Mouse (Mus musculus): ENCODE results near the gene B4galnt1. TPM values are rescaled to one million over a fixed set of nuclear protein-coding genes. Genes with fewer than 3 reads are reported as not detected.
A peak's percentile ranks its signal among the peaks of the same experiment; 100 is the strongest.

B4galnt1 gene
- polyA plus RNA-seq, 1 experiment from 2014 or later = 19.9 TPM

DNA sequence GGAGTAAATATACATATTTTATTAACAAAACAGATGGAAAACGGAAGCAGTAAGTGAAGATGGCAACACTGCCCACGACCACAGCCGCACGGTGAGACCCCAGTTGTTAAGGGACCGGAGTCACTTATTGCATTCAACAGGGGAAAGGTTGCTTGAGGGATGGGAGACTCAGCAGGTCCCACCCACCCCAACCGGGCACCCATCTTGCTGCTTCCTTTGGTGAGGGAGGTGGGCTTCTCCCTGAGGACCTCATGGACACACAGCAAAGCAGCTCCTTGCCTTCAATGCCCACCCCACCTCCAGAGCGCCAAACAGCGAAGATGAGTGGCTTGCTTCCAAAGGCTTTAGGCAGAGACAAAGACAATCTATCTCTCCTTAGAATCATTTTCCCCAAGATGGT lies 32.1 kb downstream of the B4galnt1 start:
- peaks cover 19% of the 10 kb centered on the region for H3K4me1 ChIP-seq (ENCODE audit: control insufficient read depth, insufficient read depth, low read length)
- no peak overlapping the region for H3K27ac ChIP-seq (ENCODE audit: low read depth, low read length)
- WGBS = 92% methylated on average over 8 of the region's 8 CpGs
- peaks cover 11% of the 10 kb centered on the region for H3K36me3 ChIP-seq (ENCODE audit: control insufficient read depth, insufficient read depth, low read length)
- no peak overlapping the region for H3K4me3 ChIP-seq (ENCODE audit: low read depth, low read length)
- DNase-seq (ENCODE audit: low spot score) (no peak), ATAC-seq (ENCODE audit: insufficient read depth, low FRiP score, low TSS enrichment) (no peak)
- H3K9ac ChIP-seq (ENCODE audit: low read length) = no peak overlapping the region
- H3K9me3 ChIP-seq (ENCODE audit: control insufficient read depth, low read length) = no peaks in the 10 kb centered on the region
- no peaks in the 10 kb centered on the region for H3K27me3 ChIP-seq (ENCODE audit: control insufficient read depth, insufficient read depth, low read length)
- H3K4me2 ChIP-seq (ENCODE audit: low read depth) = no peak overlapping the region

DNA sequence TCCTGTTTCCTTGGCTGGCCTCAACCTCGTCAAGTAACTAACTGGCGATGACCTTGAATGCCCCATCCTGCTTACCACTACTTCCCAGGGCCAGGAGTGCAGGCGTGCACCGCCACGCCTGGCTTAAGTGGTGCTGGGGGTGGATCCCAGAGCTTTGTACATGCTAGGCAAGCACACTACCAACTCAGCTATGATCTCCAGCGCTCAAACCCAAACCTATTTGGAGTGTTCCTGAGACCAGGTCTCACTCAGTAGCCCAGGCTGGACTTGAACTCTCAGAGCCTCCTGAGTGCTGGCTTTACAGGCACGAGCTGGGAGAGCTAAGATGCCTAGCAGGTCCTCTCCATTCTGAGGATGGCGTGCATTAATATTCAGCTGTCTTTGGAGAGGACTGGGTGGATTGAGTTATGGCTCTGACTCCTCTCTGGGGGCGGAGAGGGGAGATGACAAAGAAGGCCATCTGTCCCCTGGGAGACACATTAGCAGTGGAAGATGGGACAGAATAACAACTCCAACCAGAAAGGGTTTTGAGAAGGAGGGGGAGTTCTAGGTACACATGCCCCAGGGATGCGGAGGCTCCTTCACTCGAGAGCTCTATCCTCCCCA lies 32.6 kb downstream of the B4galnt1 start:
- H3K4me1 ChIP-seq (ENCODE audit: control insufficient read depth, insufficient read depth, low read length) = peaks cover 19% of the 10 kb centered on the region
- H3K27me3 ChIP-seq (ENCODE audit: control insufficient read depth, insufficient read depth, low read length) = no peaks in the 10 kb centered on the region
- 75% methylated on average over 11 of the region's 11 CpGs for WGBS
- H3K4me3 ChIP-seq (ENCODE audit: low read depth, low read length) = no peak overlapping the region
- no peak overlapping the region for H3K9ac ChIP-seq (ENCODE audit: low read length)
- peaks cover 8% of the 10 kb centered on the region for H3K36me3 ChIP-seq (ENCODE audit: control insufficient read depth, insufficient read depth, low read length)
- no peak overlapping the region for H3K4me2 ChIP-seq (ENCODE audit: low read depth)
- ATAC-seq (ENCODE audit: insufficient read depth, low FRiP score, low TSS enrichment) (no peak), DNase-seq (ENCODE audit: low spot score) (no peak)
- no peak overlapping the region for H3K27ac ChIP-seq (ENCODE audit: low read depth, low read length)
- no peaks in the 10 kb centered on the region for H3K9me3 ChIP-seq (ENCODE audit: control insufficient read depth, low read length)

DNA sequence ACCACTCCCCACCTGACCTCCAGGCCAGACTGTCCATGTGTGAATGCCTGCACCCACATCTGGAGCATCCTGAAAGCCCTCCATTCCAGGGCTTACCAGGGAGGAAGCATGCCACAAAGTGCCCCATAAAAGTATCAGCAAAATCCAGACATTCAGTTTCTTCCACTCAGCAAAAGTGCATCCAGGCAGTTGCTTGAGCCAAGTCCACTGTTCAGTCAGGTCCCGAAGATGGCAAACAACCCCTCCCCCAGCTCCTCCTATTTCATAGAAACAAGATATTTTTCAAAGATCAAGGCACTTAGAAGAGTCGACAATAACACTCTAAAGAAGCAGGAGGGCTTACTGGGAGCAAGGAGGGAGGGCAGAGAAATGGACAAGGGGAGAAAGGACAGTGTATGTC lies 33.5 kb downstream of the B4galnt1 start:
- H3K4me3 ChIP-seq (ENCODE audit: low read depth, low read length) = no peak overlapping the region
- DNase-seq (ENCODE audit: low spot score) (no peak), ATAC-seq (ENCODE audit: insufficient read depth, low FRiP score, low TSS enrichment) (no peak)
- H3K27ac ChIP-seq (ENCODE audit: low read depth, low read length) = 0 out of 2 replicates have a peak overlapping the region, but pooled peaks have one; percentile 29
- H3K4me2 ChIP-seq (ENCODE audit: low read depth) = no peak overlapping the region
- no peaks in the 10 kb centered on the region for H3K27me3 ChIP-seq (ENCODE audit: control insufficient read depth, insufficient read depth, low read length)
- H3K9ac ChIP-seq (ENCODE audit: low read length) = no peak overlapping the region
- peaks cover 19% of the 10 kb centered on the region for H3K4me1 ChIP-seq (ENCODE audit: control insufficient read depth, insufficient read depth, low read length)
- H3K36me3 ChIP-seq (ENCODE audit: control insufficient read depth, insufficient read depth, low read length) = peaks cover 2% of the 10 kb centered on the region; the same call in 1 of the 2 replicates
- WGBS = 72% methylated on average over 2 of the region's 2 CpGs
- H3K9me3 ChIP-seq (ENCODE audit: control insufficient read depth, low read length) = no peaks in the 10 kb centered on the region

DNA sequence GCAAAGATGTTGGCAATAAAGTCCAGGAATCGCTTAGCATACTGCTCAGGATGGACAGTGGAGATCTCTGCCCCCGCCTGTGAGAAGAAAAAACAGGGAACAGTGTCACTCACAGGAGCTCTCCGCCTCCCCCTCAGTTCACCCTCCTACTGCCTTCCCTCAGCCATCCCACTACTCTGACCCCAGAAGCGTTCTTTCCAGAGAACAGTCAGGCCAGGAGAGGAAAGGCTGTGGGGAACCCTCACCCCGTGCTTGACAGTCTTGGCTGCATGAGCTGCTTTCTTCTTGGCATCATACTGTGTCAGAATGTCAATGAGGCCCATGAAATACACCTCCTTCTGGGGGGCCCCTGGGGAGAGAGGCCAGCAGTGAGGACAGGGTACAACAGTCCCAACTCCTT lies 34.0 kb downstream of the B4galnt1 start:
- WGBS = 67% methylated on average over 5 of the region's 5 CpGs
- ATAC-seq (ENCODE audit: insufficient read depth, low FRiP score, low TSS enrichment) (no peak), DNase-seq (ENCODE audit: low spot score) (no peak)
- H3K27me3 ChIP-seq (ENCODE audit: control insufficient read depth, insufficient read depth, low read length) = no peaks in the 10 kb centered on the region
- no peak overlapping the region for H3K9ac ChIP-seq (ENCODE audit: low read length)
- no peaks in the 10 kb centered on the region for H3K9me3 ChIP-seq (ENCODE audit: control insufficient read depth, low read length)
- H3K4me1 ChIP-seq (ENCODE audit: control insufficient read depth, insufficient read depth, low read length) = peaks cover 19% of the 10 kb centered on the region
- peaks cover 2% of the 10 kb centered on the region; the same call in 1 of the 2 replicates for H3K36me3 ChIP-seq (ENCODE audit: control insufficient read depth, insufficient read depth, low read length)
- H3K4me2 ChIP-seq (ENCODE audit: low read depth) = no peak overlapping the region
- no peak overlapping the region for H3K27ac ChIP-seq (ENCODE audit: low read depth, low read length)
- H3K4me3 ChIP-seq (ENCODE audit: low read depth, low read length) = no peak overlapping the region

DNA sequence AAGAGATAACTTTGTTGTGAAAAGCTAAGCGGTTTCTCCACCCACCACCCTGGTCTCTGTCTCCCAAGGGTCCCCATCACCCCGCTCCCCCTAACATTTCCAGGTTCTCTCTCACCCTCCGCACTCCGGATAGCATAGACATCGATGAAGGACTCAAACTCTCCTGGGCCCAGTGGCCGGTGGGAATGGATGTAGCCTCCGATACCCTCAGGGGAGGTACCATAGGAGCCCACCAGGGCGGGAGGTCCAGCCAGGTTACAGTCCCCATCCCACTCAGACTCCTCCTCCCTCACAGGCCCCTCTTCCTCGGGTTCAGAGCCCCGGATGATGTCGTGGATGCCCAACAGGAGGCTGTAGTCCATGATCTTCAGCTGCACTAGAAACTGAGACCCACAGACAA lies 34.4 kb downstream of the B4galnt1 start:
- Histone ChIP-seq H3K27me3 (ENCODE audit: control insufficient read depth, insufficient read depth, low read length) (no peaks in the 10 kb centered on the region), H3K4me3 (ENCODE audit: low read depth, low read length) (no peak overlapping the region), H3K4me1 (ENCODE audit: control insufficient read depth, insufficient read depth, low read length) (peaks cover 19% of the 10 kb centered on the region), H3K4me2 (ENCODE audit: low read depth) (no peak overlapping the region), H3K27ac (ENCODE audit: low read depth, low read length) (no peak overlapping the region), H3K9ac (ENCODE audit: low read length) (no peak overlapping the region), H3K36me3 (ENCODE audit: control insufficient read depth, insufficient read depth, low read length) (peaks cover 2% of the 10 kb centered on the region; the same call in 1 of the 2 replicates), H3K9me3 (ENCODE audit: control insufficient read depth, low read length) (no peaks in the 10 kb centered on the region)
- no peak for ATAC-seq (ENCODE audit: insufficient read depth, low FRiP score, low TSS enrichment)
- DNase-seq (ENCODE audit: low spot score) = no peak
- 85% methylated on average over 11 of the region's 11 CpGs for WGBS

DNA sequence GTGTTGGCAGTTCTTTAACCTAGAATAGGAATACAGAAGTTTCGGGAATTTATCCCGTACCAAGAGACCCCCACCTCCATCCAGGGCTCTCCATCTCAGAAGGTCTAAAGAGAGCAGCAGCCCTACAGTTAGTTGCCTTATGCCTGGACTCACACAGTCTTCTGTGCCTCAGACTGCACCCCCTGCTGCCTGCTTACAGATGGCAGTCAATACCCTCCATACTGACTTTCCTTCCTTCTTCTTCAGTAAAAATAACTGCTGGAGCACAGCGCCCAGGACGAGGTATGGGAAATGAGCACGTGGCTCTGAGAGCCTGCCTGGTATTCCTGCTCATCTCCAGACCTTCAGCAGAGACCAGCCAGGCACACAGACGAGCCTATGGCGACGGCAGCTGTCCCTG lies 35.3 kb downstream of the B4galnt1 start:
- 87% methylated on average over 8 of the region's 8 CpGs for WGBS
- H3K4me1 ChIP-seq (ENCODE audit: control insufficient read depth, insufficient read depth, low read length) = peaks cover 15% of the 10 kb centered on the region
- no peaks in the 10 kb centered on the region for H3K9me3 ChIP-seq (ENCODE audit: control insufficient read depth, low read length)
- DNase-seq (ENCODE audit: low spot score) = no peak
- H3K27ac ChIP-seq (ENCODE audit: low read depth, low read length) = no peak overlapping the region
- ATAC-seq (ENCODE audit: insufficient read depth, low FRiP score, low TSS enrichment) = no peak
- H3K9ac ChIP-seq (ENCODE audit: low read length) = no peak overlapping the region
- peaks cover 2% of the 10 kb centered on the region for H3K36me3 ChIP-seq (ENCODE audit: control insufficient read depth, insufficient read depth, low read length)
- H3K4me3 ChIP-seq (ENCODE audit: low read depth, low read length) = no peak overlapping the region
- no peak overlapping the region for H3K4me2 ChIP-seq (ENCODE audit: low read depth)
- no peaks in the 10 kb centered on the region for H3K27me3 ChIP-seq (ENCODE audit: control insufficient read depth, insufficient read depth, low read length)

DNA sequence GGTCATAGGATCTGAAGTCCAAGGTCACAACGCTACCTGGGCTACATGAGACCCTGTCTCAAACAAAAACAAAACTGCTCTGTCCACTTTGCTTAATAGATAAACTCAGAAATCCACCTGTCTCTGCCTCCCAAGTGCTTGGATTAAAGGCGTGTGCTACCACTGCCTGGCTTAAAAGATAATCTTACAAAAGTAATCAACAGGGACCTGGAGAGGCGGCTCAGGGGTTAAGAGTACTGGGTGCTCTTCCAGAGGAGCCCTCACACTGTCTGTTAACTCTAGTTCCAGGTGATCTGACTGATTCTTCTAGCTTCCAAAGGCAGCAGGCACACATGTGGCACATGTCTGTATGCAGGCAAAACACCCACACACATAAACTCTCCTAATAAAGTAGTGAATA lies 38.1 kb downstream of the B4galnt1 start:
- 91% methylated on average over 3 of the region's 3 CpGs for WGBS
- Histone ChIP-seq H3K9ac (ENCODE audit: low read length) (no peak overlapping the region), H3K4me3 (ENCODE audit: low read depth, low read length) (no peak overlapping the region), H3K36me3 (ENCODE audit: control insufficient read depth, insufficient read depth, low read length) (peaks cover 5% of the 10 kb centered on the region), H3K9me3 (ENCODE audit: control insufficient read depth, low read length) (no peaks in the 10 kb centered on the region), H3K27me3 (ENCODE audit: control insufficient read depth, insufficient read depth, low read length) (no peaks in the 10 kb centered on the region), H3K4me1 (ENCODE audit: control insufficient read depth, insufficient read depth, low read length) (no peaks in the 10 kb centered on the region), H3K27ac (ENCODE audit: low read depth, low read length) (no peak overlapping the region), H3K4me2 (ENCODE audit: low read depth) (no peak overlapping the region)
- DNase-seq (ENCODE audit: low spot score) (no peak), ATAC-seq (ENCODE audit: insufficient read depth, low FRiP score, low TSS enrichment) (no peak)

DNA sequence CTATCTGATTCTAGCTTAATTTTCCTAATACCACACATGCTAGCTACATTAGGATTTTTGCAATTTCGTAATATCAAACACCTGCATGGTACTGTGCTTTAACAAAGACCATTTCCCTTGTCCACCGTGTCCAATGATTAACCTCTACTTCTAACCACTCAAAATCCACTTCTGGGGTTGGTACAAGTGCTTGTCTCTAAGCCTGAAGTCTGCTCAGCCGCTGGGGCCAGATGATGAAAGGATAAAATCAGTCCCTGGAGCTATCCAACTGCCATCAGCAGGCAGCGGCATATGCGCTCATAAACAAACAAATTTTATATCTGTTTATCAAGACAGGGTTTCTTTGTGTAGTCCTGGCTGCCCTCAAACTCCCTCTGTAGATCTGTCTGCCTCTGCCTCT lies 39.6 kb downstream of the B4galnt1 start:
- no peak overlapping the region for H3K4me3 ChIP-seq (ENCODE audit: low read depth, low read length)
- no peaks in the 10 kb centered on the region for H3K27me3 ChIP-seq (ENCODE audit: control insufficient read depth, insufficient read depth, low read length)
- H3K4me1 ChIP-seq (ENCODE audit: control insufficient read depth, insufficient read depth, low read length) = no peaks in the 10 kb centered on the region
- no peak overlapping the region for H3K4me2 ChIP-seq (ENCODE audit: low read depth)
- ATAC-seq (ENCODE audit: insufficient read depth, low FRiP score, low TSS enrichment) = no peak
- 96% methylated on average over 5 of the region's 5 CpGs for WGBS
- no peak overlapping the region for H3K27ac ChIP-seq (ENCODE audit: low read depth, low read length)
- H3K9me3 ChIP-seq (ENCODE audit: control insufficient read depth, low read length) = no peaks in the 10 kb centered on the region
- peaks cover 5% of the 10 kb centered on the region for H3K36me3 ChIP-seq (ENCODE audit: control insufficient read depth, insufficient read depth, low read length)
- no peak for DNase-seq (ENCODE audit: low spot score)
- no peak overlapping the region for H3K9ac ChIP-seq (ENCODE audit: low read length)

DNA sequence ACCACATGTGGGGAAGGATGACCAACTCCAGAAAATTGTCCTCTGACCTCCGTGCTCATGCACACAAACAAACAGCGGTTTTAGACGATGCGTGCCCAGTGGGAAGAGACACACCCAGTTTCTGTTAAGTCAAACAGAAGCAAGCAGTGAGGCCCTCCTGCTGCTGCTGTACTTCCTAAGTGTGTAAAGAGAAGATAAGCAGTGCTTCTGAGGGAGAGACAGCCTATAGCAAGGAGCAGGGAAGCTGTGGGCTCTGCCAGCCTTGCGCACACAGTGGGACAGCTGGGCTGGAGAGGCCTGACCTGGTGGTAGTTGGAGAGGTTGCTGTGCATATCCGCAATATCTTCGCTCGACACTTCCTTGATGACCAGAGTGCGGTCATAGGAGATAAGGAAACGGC lies 40.3 kb downstream of the B4galnt1 start:
- no peak for ATAC-seq (ENCODE audit: insufficient read depth, low FRiP score, low TSS enrichment)
- Histone ChIP-seq H3K4me1 (ENCODE audit: control insufficient read depth, insufficient read depth, low read length) (peaks cover 1% of the 10 kb centered on the region), H3K9ac (ENCODE audit: low read length) (no peak overlapping the region), H3K36me3 (ENCODE audit: control insufficient read depth, insufficient read depth, low read length) (peaks cover 5% of the 10 kb centered on the region), H3K27me3 (ENCODE audit: control insufficient read depth, insufficient read depth, low read length) (no peaks in the 10 kb centered on the region), H3K9me3 (ENCODE audit: control insufficient read depth, low read length) (no peaks in the 10 kb centered on the region), H3K27ac (ENCODE audit: low read depth, low read length) (no peak overlapping the region), H3K4me3 (ENCODE audit: low read depth, low read length) (no peak overlapping the region), H3K4me2 (ENCODE audit: low read depth) (no peak overlapping the region)
- WGBS = 94% methylated on average over 10 of the region's 10 CpGs
- DNase-seq (ENCODE audit: low spot score) = no peak

All from neural tube, embryonic 11.5 days (tissue).